Mouse (Mus musculus): ENCODE results near the gene 5730522E02Rik. TPM values are rescaled to one million over a fixed set of nuclear protein-coding genes. Genes with fewer than 3 reads are reported as not detected.

5730522E02Rik gene
- total RNA-seq, 2 experiments from 2014 or later: not detected

DNA sequence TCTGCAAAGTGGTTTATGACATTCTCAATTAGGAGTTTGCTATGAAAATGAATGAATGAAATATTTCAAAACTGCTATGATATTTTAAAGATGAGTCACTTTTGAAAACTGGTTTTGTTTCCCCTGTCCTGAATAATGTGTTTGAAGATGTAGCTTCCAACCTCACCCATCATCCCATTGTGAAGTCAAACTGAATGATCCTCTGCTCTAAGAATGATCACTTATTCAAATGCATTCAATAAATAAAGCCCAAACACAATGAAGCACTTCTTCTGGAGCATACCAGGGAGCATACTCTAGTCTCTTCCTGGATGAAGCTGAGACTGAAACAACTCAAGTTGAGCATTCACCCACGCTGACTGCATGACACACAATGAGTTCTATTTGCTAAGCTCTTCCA is 438.3 kb downstream of the 5730522E02Rik start:
- DNase-seq: no peak

DNA sequence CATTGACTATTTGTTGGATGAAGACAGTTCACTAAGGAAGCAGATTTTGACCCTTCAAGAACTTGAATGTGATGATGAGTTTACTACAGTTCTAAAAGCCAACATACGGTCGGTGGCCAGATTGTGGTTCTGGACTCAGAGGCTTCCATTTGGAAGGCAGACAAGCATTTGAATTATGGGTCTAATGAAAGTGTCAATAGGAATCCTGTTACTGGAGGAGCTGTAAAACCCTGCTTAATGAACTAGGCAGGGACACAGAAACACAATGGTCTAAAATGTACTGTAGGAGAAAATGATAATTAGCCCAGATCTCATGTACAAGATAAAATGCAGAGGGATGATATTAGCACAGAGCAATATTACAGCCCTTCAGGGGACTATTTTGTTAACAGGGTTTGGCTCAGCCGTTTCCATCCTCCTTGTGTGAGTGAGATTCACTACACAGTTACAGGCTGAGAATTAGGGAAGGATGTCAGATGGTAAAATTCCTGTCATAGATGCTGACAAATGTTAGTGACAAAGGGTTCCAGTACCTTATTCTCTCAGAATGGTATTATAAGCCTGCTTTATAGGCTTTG is 439.5 kb downstream of the 5730522E02Rik start:
- DNase-seq: no peak

GRCm38 (mm10) chr11:25767584-25768333 is 442.8 kb downstream of the 5730522E02Rik start:
- no peak for DNase-seq

DNA sequence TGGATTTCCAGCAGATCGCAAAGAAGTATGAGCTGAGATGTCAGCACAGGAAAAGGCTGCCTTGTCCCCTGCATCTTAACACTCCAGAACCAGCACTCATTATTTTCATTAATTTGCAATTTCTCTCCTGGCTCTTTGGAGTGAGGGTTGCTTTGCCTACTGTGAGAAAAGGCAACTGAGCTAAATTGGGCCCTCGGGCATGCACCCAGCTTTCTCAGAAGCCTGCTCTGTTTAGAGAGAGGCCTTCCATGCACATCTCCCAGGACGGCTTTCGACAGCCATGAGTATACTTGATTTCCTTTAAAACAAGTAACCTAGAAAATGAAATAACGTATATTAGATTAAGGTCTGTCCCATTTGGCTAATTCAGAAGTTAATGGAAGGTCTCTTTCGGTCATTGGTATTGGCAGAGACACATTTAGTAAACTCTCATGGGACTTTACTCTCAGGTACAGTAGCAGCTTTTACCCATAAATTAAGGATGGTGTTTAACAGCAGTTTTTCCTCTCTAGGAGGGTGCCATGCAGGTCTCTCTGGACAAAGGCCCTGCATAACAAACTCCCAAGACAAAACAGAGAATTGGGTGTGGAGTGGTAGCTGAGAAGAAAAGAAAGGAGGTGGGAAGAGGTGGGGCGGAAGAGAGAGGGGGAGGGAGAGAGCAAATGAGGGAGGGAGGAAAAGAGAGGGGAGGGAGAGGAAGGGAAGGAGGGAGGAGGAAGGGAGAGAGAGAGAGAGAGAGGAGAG is 457.2 kb downstream of the 5730522E02Rik start:
- DNase-seq: no peak

DNA sequence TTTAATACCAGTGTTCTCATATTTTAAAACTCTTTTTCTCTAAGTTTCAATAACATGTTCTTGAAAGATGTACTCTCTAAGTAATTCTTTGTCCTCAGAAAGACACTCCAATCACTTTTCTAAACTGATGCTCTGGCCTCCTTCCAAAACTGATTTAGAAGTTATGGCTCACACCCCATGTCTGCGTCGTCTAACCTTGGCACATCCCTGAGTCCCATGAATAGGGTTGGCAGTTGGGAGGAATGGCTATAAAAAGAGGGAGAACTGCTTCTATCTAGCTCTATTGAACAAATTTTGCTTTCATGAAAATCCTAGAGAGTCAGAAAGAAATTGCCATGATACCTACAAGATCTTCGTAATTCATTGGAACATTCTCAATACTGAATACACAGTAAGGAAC is 458.1 kb downstream of the 5730522E02Rik start:
- DNase-seq: no peak

DNA sequence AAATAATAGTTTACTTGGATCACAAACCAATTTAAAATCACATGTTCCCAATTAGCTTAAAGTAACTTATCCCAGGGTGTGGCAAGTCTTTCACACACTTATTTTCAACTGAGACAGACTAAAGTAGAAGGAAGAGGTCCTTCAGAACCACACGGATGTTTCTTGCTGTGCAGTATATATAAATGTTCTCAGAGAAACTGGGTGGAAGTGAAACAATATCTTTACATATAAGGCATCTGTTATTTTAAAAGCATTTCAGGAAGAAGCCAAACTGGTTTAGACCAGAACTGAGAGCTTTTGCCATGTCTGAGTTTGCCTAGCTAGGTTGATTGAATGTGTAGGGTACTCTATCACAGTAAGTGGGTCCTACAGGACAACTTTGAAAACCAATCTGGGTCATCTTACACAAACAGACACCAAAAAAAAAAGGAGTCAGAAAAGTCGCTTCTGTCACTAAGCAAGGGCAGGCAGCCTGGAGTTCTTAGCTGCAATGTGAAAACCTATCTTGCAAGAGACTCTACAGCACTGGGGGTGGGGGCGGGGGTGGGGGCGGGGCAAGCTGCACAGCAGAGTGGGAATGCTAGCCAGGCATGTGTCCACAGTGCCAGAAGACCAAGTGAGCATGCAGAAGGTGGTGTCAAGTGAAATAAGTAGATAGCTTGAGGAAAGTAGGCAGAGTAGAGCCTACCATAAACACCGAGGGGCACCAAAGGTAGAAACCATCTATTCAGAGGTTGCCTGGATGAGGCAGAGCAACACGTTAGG is 463.3 kb downstream of the 5730522E02Rik start:
- no peak for DNase-seq

DNA sequence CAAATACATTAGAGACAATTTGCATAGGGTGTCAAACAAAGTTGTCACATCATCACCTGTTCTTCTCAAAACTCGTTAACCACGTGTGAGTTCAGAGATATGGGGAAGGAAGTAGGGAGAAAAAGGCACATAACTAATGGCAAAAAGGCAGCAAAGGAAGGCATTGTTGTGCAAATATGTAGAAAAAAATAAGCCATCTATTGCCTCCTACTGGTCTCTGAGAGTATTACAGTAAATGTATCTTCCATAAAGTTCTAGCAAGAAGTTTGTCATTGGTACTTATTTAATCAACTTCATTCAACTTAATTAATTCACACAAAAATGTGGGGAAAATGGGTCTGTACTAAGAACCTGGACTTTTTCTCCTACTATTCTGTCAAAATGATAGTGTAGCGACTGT is 466.9 kb downstream of the 5730522E02Rik start:
- DNase-seq: no peak

DNA sequence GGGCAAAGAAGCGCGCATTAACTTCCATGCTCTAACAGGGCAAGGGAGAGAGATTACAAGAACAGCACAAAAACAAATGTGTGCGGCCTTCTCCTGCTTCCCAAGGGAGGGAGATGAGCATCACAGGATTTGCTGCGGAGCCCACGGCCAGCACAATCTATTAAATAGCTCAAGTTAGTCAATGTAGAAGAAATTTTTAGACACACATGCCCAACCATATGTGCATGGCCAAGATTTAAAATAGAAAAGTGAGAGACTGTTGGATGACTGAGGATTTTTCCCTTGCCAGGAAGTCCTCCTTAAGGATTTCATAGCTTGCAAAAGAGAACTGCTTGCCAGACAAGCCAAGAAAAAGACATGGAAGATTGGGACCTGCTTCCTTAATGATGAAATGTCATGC is 473.3 kb downstream of the 5730522E02Rik start:
- no peak for DNase-seq

DNA sequence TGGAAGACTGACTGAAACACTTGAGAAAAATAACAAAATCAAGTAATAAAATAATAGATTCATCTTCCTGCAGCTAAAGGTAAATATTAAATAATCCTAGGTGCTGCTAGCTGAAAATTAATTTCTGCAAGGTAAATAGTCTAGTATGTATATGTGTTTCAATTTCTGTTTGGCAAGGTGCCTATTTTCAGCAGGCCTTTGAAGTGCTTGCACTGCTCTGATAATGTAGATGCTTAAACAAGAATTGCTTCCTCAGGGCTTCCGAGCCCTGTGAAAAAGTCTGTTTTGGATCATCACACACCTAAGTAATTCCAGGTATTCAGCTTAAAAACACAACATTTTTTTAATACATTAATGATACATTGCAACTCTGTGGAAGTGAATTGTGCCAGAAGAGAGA is 481.1 kb downstream of the 5730522E02Rik start:
- DNase-seq: no peak

- DNase-seq: no peak
Observed at GRCm38 (mm10) chr11:25715447-25716321, 494.9 kb downstream of the 5730522E02Rik start.

DNA sequence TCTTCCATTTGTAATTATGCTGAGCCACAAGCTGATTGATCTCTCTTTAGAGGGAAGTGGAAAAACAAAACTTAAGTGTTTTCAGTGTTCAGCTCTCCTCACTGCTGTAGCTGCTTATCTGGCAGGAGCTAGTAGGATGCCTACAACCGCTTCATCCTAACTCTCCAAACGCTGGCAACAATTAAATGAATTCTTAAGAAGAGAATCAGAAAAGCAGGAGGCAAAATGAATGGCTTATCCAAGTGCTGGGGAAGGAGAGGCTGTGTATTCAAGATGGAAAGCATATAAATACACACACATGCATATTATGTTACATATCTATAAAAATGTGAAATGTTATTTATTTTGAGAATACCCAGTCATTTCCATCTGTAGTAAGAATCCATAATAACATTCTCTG is 500.0 kb downstream of the 5730522E02Rik start:
- DNase-seq: no peak

DNA sequence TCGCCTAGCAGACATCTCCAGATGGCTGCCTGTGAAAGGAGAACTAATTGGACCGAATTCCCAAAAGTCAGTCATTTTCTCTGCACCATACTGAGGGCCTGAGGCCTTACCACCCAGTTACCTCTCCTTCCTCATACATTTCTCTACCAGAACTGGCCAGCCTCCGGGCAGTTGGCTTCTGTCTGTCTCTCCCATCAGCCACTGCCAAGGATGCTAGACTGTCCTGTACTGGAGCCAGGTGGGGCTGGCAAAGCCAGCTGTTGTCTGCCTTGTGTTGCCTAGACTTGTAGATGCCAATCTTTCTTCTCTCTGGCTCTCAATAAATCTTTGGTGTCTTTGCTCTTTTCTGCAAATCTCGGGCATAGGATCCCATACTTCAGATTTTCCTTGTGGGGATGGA is 500.7 kb downstream of the 5730522E02Rik start:
- no peak for DNase-seq

GRCm38 (mm10) chr11:25704332-25705168 is 506.0 kb downstream of the 5730522E02Rik start:
- DNase-seq: no peak

DNA sequence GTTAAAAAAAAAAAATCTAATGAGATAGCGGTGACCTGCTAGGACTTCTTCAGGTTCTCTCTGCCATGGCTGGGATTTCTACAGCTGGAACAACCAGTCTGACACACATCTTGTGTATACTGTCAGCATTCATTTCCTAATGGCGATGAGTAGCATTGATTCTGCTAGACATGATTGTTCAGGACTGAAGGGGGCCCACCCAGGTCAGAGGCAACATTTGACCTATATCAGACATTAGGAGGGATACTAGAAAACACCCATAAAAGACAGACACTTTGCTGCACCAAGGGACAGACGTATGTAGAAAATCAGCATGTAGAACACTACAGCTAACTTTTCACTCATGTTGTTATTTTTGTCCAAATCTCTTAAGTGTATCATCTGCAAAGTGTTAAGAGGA is 507.8 kb downstream of the 5730522E02Rik start:
- DNase-seq: no peak

DNA sequence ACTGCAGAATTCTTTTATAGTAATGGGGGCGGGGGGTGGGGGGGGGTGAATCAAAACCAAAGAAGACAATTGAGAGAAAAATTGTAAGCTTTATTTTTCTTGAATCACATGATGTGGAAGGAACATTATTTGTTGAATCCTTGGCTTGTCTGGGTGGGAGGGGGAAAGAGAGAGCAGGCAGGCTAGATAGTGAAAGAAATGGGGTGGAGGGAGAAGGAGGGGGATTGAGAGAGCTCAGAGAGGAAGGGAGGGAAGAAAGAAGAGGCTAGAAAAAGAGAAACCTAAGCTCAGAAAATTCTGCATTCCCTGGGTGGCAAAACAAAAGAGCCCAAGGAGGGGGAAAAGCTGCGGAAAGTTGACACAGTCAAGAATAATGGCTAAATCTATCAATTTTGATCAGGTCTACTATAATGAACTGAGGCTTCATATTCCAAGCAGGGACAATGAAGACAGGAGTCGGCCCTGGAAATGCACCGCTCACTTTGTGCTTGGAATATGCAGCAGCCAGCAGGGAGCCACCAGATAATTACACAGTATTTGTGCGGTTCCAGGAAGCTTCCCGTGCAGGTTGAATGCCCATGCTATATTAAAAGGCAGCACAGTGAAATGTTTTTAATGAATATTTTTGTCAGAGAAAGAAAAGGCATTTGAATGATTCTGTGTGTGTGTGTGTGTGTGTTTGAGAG is 512.9 kb downstream of the 5730522E02Rik start:
- DNase-seq: no peak

GRCm38 (mm10) chr11:25696168-25696567 is 514.4 kb downstream of the 5730522E02Rik start:
- DNase-seq: no peak

DNA sequence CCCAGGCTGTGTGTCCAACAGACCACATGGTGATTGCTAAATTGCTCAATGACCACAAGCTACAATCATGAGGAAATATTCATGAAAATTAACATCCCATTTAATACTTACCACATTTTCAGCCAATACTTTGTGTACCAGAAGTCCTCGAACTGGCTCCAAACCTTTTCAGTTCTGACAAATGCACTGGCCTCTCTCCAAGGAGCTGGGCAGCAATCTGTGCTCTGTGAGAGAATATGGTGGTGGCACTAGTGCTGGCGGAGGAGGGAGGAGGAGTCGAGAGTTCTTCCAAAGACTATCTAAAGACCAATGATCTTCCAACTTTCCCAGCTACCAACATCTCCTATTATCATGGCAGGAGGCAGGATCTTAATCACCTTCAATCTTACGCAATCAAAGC is 525.8 kb downstream of the 5730522E02Rik start:
- no peak for DNase-seq

GRCm38 (mm10) chr11:25679856-25680255 is 530.7 kb downstream of the 5730522E02Rik start:
- DNase-seq: no peak

DNA sequence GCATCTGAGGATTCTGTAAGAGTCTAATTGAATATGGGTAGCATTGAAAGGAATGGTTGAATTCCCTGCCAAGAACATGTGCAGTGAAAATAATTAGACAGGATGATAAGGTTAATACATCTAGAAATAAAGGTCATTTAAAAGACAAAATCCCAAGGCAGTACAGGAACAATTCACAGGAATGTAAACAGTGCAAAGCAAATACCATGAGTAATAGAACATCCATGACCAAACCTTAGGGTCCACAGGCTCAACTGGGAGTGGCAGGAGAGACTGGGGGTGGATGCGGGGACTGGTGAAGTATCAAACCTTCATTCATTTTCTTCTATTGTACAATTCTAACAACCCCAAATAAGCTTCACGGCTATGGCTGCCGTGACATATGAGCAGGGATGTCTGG is 536.4 kb downstream of the 5730522E02Rik start:
- DNase-seq: no peak

DNA sequence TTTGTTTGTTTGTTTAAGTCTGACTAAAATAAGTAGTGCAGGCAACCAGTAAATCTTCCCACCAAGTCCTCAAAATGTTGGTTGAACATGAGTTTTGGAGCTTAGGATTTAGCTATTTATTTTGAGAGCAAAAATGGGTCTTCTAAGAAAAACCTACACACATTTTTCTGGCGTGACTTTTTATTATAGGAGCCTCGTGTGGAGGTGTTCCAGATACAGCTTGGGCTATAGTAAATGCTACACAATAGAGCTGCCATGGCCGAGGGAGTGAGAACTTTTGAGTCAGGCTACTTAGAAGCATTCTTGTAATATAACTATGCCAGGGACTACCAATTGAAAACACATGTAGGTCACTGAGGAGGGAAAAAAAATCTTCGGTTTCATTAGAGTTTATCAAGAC is 540.5 kb downstream of the 5730522E02Rik start:
- DNase-seq: no peak
